Mouse (Mus musculus) forebrain, embryonic 10.5 days (tissue): ENCODE data around the gene Ndn. TPM values are rescaled to one million over a fixed set of nuclear protein-coding genes. Genes with fewer than 3 reads are reported as not detected.

ENCODE experiments used
- DNase-seq: peaks from one replicate; pipeline ENCODE4 v3.0.0-alpha.2; 2017; ENCODE audit warnings: low spot score; ENCODE audit errors: extremely low spot score
- H3K27ac ChIP-seq: fragments of 300-500 bp; sonication (generic); 2 replicates; pipeline ENCODE4 v1.5.1; 2016; ENCODE audit warnings: mild to moderate bottlenecking
- H3K27me3 ChIP-seq: fragments of 300-500 bp; sonication (generic); 2 replicates; pipeline ENCODE4 v1.6.1; 2016; ENCODE audit warnings: mild to moderate bottlenecking; ENCODE audit not compliant: poor library complexity, severe bottlenecking
- H3K36me3 ChIP-seq: fragments of 300-500 bp; sonication (generic); replicated peaks from 2 replicates; pipeline ENCODE4 v1.6.1; 2016; ENCODE audit warnings: mild to moderate bottlenecking, moderate library complexity
- H3K4me1 ChIP-seq: fragments of 300-500 bp; sonication (generic); 2 replicates; pipeline ENCODE4 v1.6.1; 2016
- H3K4me3 ChIP-seq: fragments of 300-500 bp; sonication (generic); 2 replicates; pipeline ENCODE4 v1.5.1; 2016; ENCODE audit warnings: mild to moderate bottlenecking, moderate library complexity
- H3K9me3 ChIP-seq: fragments of 300-500 bp; sonication (generic); 2 replicates; pipeline ENCODE4 v1.6.1; 2016; ENCODE audit warnings: mild to moderate bottlenecking, moderate library complexity
- WGBS: fragments of 180-500 bp; shearing (Covaris S2); methylation state at CpG from one replicate; pipeline ENCODE4 v1.1.7; 2016; 5-methylcytosine and 5-hydroxymethylcytosine counted together
- polyA plus RNA-seq: library from polyadenylated mRNA; unstranded; fragments of >200 nt; fragmentation: Nextera tagmentation; extraction: Ambion mirVana; gene quantifications from 2 replicates; pipeline ENCODE4 v1.2.1, GENCODE M21; 2016

Ndn gene
- polyA plus RNA-seq, 1 experiment from 2014 or later = 79.9 TPM

DNA sequence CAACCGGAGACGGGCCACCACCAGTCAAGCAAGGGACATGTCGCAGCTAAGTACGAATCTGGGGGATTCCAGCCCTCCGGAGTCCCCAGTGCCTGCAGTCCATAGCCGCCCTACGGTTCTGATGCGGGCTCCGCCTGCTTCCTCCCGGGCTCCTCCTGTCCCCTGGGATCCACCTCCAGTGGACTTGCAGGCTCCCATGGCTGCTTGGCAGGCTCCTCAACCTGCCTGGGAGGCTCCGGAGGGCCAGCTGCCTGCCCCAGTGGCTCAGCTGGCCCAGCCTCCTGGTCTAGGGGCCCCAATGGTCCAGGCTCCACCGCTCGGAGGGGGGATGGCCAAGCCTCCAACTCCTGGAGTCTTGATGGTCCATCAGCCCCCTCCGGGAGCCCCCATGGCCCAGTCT is 30.9 kb downstream of the Ndn start:
- H3K9me3 ChIP-seq = peaks cover 48% of the 10 kb centered on the region
- no peak for DNase-seq

DNA sequence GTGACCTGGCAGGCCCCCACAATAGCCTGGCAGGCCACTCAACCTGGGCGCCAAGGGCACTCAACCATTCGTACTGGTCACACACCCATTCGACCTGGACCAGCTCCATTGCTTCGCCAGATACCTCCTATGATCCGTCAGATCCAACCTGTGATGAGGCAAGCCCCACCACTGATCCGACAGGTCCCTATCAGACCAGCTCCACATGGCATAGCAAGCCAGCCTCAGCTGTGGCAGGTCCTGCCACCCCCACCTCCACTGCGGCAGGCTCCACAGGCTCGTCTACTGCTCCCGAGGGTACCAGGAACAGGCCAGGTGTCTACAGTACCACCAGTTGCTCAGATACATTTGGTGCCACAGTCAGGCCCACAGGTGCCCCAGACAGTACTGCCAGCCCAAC is 32.2 kb downstream of the Ndn start:
- Histone ChIP-seq H3K4me3 (peak overlapping the region; percentile 56; the same call in 1 of the 2 replicates), H3K27me3 (no peaks in the 10 kb centered on the region), H3K9me3 (peaks cover 48% of the 10 kb centered on the region), H3K27ac (no peak overlapping the region), H3K4me1 (peaks cover 25% of the 10 kb centered on the region), H3K36me3 (peaks cover 15% of the 10 kb centered on the region; the same call in 1 of the 2 replicates)
- DNase-seq = no peak
- 87% methylated on average over 9 of the region's 9 CpGs for WGBS

More for the DNA sequence above, 30.9 kb downstream of the Ndn start:
- H3K4me1 ChIP-seq = peaks cover 25% of the 10 kb centered on the region
- peaks cover 15% of the 10 kb centered on the region; the same call in 1 of the 2 replicates for H3K36me3 ChIP-seq
- 30% methylated on average over 14 of the region's 14 CpGs for WGBS
- no peaks in the 10 kb centered on the region for H3K27me3 ChIP-seq
- peak overlapping the region; percentile 71 for H3K27ac ChIP-seq
- peak overlapping the region; percentile 56 for H3K4me3 ChIP-seq

DNA sequence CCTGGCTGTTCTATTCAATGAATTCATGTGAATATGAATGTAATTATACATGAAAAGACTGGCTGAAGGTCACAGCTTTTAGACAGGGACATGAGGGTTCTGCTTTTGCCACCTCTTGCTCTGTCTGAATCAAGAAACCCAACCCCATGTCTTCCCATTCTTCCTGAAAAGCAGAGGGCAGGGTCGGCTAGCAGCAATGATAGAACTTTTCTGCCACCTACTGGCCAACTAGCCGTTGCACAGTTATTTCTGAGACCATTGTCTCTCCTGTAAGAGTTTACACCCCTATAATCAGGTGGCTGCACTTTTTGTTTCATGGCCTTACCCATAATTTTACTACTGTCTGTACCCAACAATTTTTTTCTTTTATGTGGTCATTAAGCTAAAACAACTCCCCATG is 36.0 kb downstream of the Ndn start:
- Histone ChIP-seq H3K9me3 (peaks cover 40% of the 10 kb centered on the region), H3K27me3 (no peaks in the 10 kb centered on the region), H3K4me3 (no peak overlapping the region), H3K27ac (no peak overlapping the region), H3K36me3 (peaks cover 15% of the 10 kb centered on the region; the same call in 1 of the 2 replicates), H3K4me1 (peaks cover 17% of the 10 kb centered on the region)
- 13% methylated on average over 2 of the region's 2 CpGs for WGBS
- DNase-seq = no peak

DNA sequence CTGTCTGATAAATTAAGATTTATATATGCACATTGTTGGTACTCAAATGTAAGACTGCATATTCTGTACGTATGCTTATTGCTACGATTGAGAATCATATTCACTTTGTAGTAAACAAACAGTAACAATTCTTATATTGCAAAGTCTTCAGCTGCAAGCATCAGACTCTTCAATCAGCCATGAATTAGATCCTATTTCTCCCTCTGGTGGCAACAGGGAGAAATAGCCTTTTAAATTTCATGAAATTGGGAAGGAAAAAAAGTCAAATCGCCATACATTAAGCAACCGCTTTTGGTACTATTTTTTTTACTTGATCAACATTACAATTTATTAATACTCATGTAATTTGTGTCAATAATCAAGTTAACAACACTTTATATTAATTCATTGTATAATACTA is 41.9 kb downstream of the Ndn start:
- H3K36me3 ChIP-seq = no peaks in the 10 kb centered on the region
- no peak overlapping the region for H3K4me3 ChIP-seq
- H3K27me3 ChIP-seq = no peaks in the 10 kb centered on the region
- peaks cover 27% of the 10 kb centered on the region for H3K4me1 ChIP-seq
- no peak overlapping the region for H3K27ac ChIP-seq
- peaks cover 10% of the 10 kb centered on the region; the same call in 1 of the 2 replicates for H3K9me3 ChIP-seq
- DNase-seq = no peak
- WGBS = 46% methylated on average over 4 of the region's 4 CpGs

DNA sequence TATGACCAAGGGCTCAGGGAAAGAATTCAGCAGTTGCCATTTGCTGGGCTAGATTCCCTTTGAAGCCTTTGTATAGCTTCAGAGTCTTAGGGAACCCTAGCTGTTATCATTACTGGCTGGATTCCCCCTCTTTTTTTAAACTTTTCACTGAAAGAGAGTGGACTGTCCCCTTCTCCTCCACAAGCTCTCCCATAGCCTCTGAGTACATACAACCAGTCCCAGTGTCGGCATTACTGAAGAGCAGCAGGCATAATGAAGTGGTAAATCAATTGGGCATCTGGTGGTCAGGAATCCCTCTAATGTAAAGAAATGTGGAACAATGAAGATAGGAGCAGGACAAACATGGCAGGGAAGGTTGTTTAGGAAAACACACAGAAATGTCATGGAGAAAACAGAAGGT is 45.8 kb downstream of the Ndn start:
- H3K9me3 ChIP-seq = peaks cover 7% of the 10 kb centered on the region; the same call in 1 of the 2 replicates
- 47% methylated on average over 1 of the region's 1 CpGs for WGBS
- no peak overlapping the region for H3K4me3 ChIP-seq
- DNase-seq = no peak
- no peaks in the 10 kb centered on the region for H3K27me3 ChIP-seq
- H3K36me3 ChIP-seq = no peaks in the 10 kb centered on the region
- H3K4me1 ChIP-seq = peaks cover 26% of the 10 kb centered on the region
- no peak overlapping the region for H3K27ac ChIP-seq

Other genes starting within 250 kb of the Ndn start
- gene Magel2, start 30.4 kb downstream of the Ndn start, polyA plus RNA-seq = 4.2 and 4.6 TPM in 2 replicates
- 14.9 and 16.2 TPM in 2 replicates for gene Mkrn3, start 73.6 kb downstream of the Ndn start, polyA plus RNA-seq
- 125 and 130 TPM in 2 replicates for gene Peg12, start 117.9 kb downstream of the Ndn start, polyA plus RNA-seq